Comparison of ENCODE assay signal across 9 mouse cellular contexts in the genomic region with DNA sequence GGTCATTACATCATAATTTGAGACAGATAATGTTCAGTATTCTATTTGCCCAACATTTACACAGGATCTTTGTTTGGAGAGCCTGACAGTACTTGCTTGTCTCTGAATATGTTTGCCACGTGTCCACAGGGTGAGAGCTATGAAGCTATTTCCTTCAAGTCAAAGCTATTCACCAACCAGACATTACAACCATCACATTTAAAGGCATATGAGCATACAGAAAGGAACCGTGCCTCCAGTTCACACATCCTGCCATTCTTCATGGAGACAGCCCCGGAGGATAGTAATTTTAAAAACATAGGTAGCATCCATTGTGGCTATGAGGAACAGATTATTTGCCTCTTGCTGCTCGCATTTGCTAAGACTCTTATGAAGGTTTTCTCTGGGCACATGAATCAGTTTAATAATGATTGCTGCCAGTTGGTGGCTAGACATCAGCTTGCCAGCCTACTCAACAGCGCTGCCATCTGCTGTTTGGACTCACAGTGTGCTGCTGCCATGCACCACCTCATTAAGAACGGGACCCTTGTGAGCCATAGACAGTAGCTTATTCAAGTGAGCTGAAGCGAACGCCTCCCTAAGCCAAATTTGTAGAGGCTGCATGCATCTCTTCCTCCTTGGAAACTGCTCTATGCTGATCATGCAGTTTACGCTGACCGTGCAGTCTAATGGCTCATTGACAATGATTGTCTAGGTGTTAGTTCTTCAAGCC.
DNase-seq lines count a peak whose midpoint lies in the region; ATAC-seq and TF ChIP-seq lines count a peak whose summit lies in the region.
"Had no signal": no experiment of that assay in that cellular context is flagged by ENCODE, and none has a peak within 500 bp of the region (broad histone marks: within the 10 kb centered on the region; RNA-seq: fewer than 3 reads in every experiment).

No protein-coding gene starts in this region.

- no peak for ATAC-seq in liver, postnatal 0 days
- ATAC-seq in liver, embryonic 12.5 days: no peak
- peak; percentile 98 for ATAC-seq in forebrain, embryonic 13.5 days
- ATAC-seq in monocyte, adult 5-6 weeks (replicated peaks; ENCODE audit: insufficient number of reproducible peaks, low FRiP score, low TSS enrichment, poor library complexity, severe bottlenecking): no peak

- H3K4me1 ChIP-seq in liver, postnatal 0 days (ENCODE audit: insufficient read depth): no peaks in the 10 kb centered on the region
- H3K4me1 ChIP-seq in liver, embryonic 12.5 days: no peaks in the 10 kb centered on the region
- H3K4me1 ChIP-seq in forebrain, embryonic 13.5 days: peaks cover 16% of the 10 kb centered on the region; the same call in 1 of the 2 replicates
- H3K4me1 ChIP-seq: embryonic facial prominence, embryonic 13.5 days had no signal

- no peaks in the 10 kb centered on the region for H3K9me3 ChIP-seq in liver, postnatal 0 days (ENCODE audit: low read length)
- H3K9me3 ChIP-seq in liver, embryonic 12.5 days (replicated peaks): no peaks in the 10 kb centered on the region
- no peaks in the 10 kb centered on the region for H3K9me3 ChIP-seq in forebrain, embryonic 13.5 days (replicated peaks)
- H3K9me3 ChIP-seq: embryonic facial prominence, embryonic 13.5 days had no signal

- H3K4me3 ChIP-seq in liver, postnatal 0 days (ENCODE audit: low read depth, low read length): no peak overlapping the region
- no peak overlapping the region for H3K4me3 ChIP-seq in liver, embryonic 12.5 days
- H3K4me3 ChIP-seq in forebrain, embryonic 13.5 days: no peak overlapping the region
- H3K4me3 ChIP-seq: embryonic facial prominence, embryonic 13.5 days had no signal

- TF ChIP-seq EP300 in liver, postnatal 0 days (IDR thresholded peaks at IDR 0.05; ENCODE audit: low read depth): no peak

- no peaks in the 10 kb centered on the region for H3K27me3 ChIP-seq in liver, postnatal 0 days (ENCODE audit: insufficient read depth, low read length)
- no peaks in the 10 kb centered on the region for H3K27me3 ChIP-seq in liver, embryonic 12.5 days (replicated peaks)
- no peaks in the 10 kb centered on the region for H3K27me3 ChIP-seq in forebrain, embryonic 13.5 days
- H3K27me3 ChIP-seq: embryonic facial prominence, embryonic 13.5 days had no signal

- DNase-seq in liver, postnatal 0 days: no peak
- DNase-seq in brain, adult 2 months (ENCODE audit: low read depth, low spot score): peak; percentile 92
- peak; percentile 68 to 87 for DNase-seq in layer of hippocampus, postnatal 14 days (ENCODE audit: low spot score in 2 of 2)
- DNase-seq in retina, postnatal 1 day: peak; percentile 89
- no peak for DNase-seq in urinary bladder, postnatal 36 days (ENCODE audit: low spot score in 2 of 2)

- no peak overlapping the region for H3K27ac ChIP-seq in liver, postnatal 0 days (ENCODE audit: low read depth)
- H3K27ac ChIP-seq in liver, embryonic 12.5 days: no peak overlapping the region
- H3K27ac ChIP-seq in forebrain, embryonic 13.5 days: peak overlapping the region; percentile 54
- H3K27ac ChIP-seq: embryonic facial prominence, embryonic 13.5 days had no signal

- H3K4me2 ChIP-seq in liver, postnatal 0 days (ENCODE audit: low read depth, low read length): no peak overlapping the region
- H3K4me2 ChIP-seq in liver, embryonic 12.5 days: no peak overlapping the region
- H3K4me2 ChIP-seq in forebrain, embryonic 13.5 days: peak overlapping the region; percentile 13; the same call in 1 of the 2 replicates
- H3K4me2 ChIP-seq: embryonic facial prominence, embryonic 13.5 days had no signal

- 67% methylated on average over 10 of the region's 10 CpGs for WGBS in liver, postnatal 0 days (ENCODE audit: insufficient replicate concordance)
- 67% methylated on average over 10 of the region's 10 CpGs for WGBS in liver, embryonic 12.5 days (ENCODE audit: insufficient replicate concordance)
- WGBS in forebrain, embryonic 13.5 days: 26% methylated on average over 10 of the region's 10 CpGs

- no peaks in the 10 kb centered on the region for H3K36me3 ChIP-seq in liver, postnatal 0 days (replicated peaks; ENCODE audit: insufficient read depth, low read length)
- no peaks in the 10 kb centered on the region for H3K36me3 ChIP-seq in liver, embryonic 12.5 days
- no peaks in the 10 kb centered on the region for H3K36me3 ChIP-seq in forebrain, embryonic 13.5 days (ENCODE audit: poor library complexity, severe bottlenecking)
- H3K36me3 ChIP-seq: embryonic facial prominence, embryonic 13.5 days had no signal

- TF ChIP-seq CTCF in liver, postnatal 0 days (IDR thresholded peaks at IDR 0.05; ENCODE audit: low read depth): peak; percentile 45

- H3K9ac ChIP-seq in liver, postnatal 0 days (replicated peaks): no peak overlapping the region
- H3K9ac ChIP-seq in liver, embryonic 12.5 days: no peak overlapping the region
- no peak overlapping the region for H3K9ac ChIP-seq in forebrain, embryonic 13.5 days
- H3K9ac ChIP-seq: embryonic facial prominence, embryonic 13.5 days had no signal

Comparison
In these comparisons a context has a peak if more than half of its experiments do, and no peak if none do; other contexts are left out.
1. DNase-seq: peak in brain, adult 2 months (single experiment), layer of hippocampus, postnatal 14 days (2 of 2) and retina, postnatal 1 day (single experiment); none in liver, postnatal 0 days (single experiment) and urinary bladder, postnatal 36 days (0 of 2).